Mouse (Mus musculus) thymus, adult 2 months (tissue): ENCODE data around the gene Kcnk18.

Source experiments
- CTCF ChIP-seq: fragments of 200-500 bp; IDR thresholded peaks from 2 replicates; pipeline ENCODE4 v1.5.1; 2012; ENCODE audit warnings: mild to moderate bottlenecking, control low read depth, low read length, moderate library complexity, borderline replicate concordance; ENCODE audit not compliant: control insufficient read depth, poor library complexity, insufficient read depth; ENCODE audit errors: extremely low read depth
- POLR2A ChIP-seq: fragments of 200-500 bp; IDR thresholded peaks from 2 replicates; pipeline ENCODE4 v1.6.1; 2012; ENCODE audit warnings: mild to moderate bottlenecking, low read length, control low read depth, moderate library complexity; ENCODE audit not compliant: control insufficient read depth, poor library complexity, insufficient read depth; ENCODE audit errors: extremely low read depth

DNA sequence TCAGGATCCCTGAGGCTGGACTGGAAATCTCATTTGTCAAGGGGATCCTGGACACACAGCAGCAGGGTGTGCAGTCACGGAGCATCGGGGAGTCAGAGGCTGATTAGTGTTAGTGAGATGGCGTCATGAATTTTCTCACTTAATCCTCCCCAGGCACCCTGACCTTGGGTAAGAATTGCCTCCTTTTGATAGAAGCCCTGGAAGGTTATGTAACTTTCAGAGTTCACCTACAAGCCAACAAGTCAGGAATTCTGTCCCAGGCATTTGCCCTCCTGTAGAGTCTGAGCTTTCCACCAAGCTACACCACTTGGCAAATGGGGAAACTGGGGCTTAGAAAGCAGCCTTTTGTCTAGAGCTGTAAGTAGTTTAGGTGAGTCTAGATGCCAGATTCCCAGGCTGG is 2.1 kb downstream of the Kcnk18 start:
- TF ChIP-seq CTCF (no peak), POLR2A (no peak)
